11 mouse cellular contexts compared by ENCODE assay signal in the genomic region with DNA sequence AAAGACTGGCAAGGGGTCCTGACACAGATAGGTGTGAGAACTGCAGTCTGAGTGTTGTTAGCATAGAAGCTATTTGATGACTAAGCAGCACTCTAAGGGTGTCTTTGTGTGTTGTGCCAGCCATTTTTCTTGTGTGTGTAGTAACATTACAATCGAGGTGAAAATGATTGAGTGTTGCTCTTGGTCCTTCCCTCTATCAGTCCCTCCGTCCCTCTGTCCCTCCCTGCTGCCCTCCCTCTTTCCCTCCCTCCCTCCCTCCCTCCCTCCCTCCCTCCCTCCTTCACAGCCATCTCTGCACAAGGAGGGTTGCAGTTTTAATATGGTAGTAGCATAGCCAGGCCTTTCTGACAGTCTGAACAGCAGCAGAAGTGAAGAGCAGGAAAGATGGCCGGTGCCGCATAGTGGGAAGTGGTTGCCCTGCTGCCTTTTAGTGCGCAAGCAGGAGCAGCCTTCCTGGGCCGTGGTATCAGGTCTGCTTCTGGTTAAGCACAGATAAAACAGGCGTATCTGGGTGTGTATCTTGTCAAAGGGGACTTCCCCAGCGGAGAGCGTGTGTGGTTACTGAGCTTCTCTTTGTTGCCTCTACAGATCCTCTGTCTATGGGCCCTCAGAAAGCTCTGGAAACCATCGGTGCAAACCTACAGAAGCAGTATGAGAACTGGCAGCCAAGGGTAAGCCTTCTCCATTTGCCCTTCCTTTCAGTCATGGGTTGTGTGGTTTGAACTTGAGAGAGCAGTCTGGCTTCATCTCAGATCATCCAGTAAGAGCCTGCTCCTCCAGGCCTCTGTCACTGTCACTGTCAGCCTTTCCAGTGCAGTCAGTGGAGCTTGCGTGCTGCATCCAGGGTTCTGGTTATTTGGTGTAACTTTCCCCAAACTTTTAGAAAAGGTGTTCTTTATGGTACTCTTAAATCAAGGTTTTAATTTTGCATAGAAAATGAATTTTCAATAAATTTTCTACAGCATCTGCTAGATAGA.
A peak's percentile ranks its signal among the peaks of the same experiment; 100 is the strongest.
DNase-seq lines count a peak whose midpoint lies in the region; ATAC-seq lines count a peak whose summit lies in the region.
"Had no signal": no experiment of that assay in that cellular context is flagged by ENCODE, and none has a peak within 500 bp of the region (broad histone marks: within the 10 kb centered on the region; RNA-seq: fewer than 3 reads in every experiment).

No protein-coding gene starts in this region.

- no peak overlapping the region for H3K4me3 ChIP-seq in limb, embryonic 12.5 days (replicated peaks)
- no peak overlapping the region for H3K4me3 ChIP-seq in limb, embryonic 10.5 days
- peak overlapping the region; percentile 48 for H3K4me3 ChIP-seq in liver, embryonic 12.5 days
- no peak overlapping the region for H3K4me3 ChIP-seq in kidney, embryonic 14.5 days (ENCODE audit: low read length)
- H3K4me3 ChIP-seq: hindbrain, embryonic 15.5 days had no signal

- WGBS in limb, embryonic 12.5 days, result 79% methylated on average over 11 of the region's 11 CpGs
- 71% methylated on average over 11 of the region's 11 CpGs for WGBS in limb, embryonic 10.5 days
- WGBS in liver, embryonic 12.5 days (ENCODE audit: insufficient replicate concordance), result 13% methylated on average over 11 of the region's 11 CpGs
- 75% methylated on average over 11 of the region's 11 CpGs for WGBS in kidney, embryonic 14.5 days

- peaks cover 45% of the 10 kb centered on the region for H3K4me1 ChIP-seq in limb, embryonic 12.5 days (replicated peaks)
- H3K4me1 ChIP-seq in limb, embryonic 10.5 days, result peaks cover 40% of the 10 kb centered on the region
- peaks cover 80% of the 10 kb centered on the region for H3K4me1 ChIP-seq in liver, embryonic 12.5 days
- H3K4me1 ChIP-seq in kidney, embryonic 14.5 days (ENCODE audit: control insufficient read depth, insufficient read depth, low read length), result peaks cover 25% of the 10 kb centered on the region

- no peak for ATAC-seq in limb, embryonic 12.5 days (ENCODE audit: insufficient number of reproducible peaks, insufficient read depth, low FRiP score, low TSS enrichment, low read depth)
- ATAC-seq in liver, embryonic 12.5 days, result peak; percentile 95
- ATAC-seq in kidney, embryonic 14.5 days (ENCODE audit: low FRiP score, low TSS enrichment), result no peak
- ATAC-seq: forebrain, embryonic 14.5 days had no signal

- no peak for DNase-seq in limb, embryonic 10.5 days (ENCODE audit: low spot score)
- DNase-seq in MN1 (ENCODE audit: low spot score), result peak; percentile 30
- DNase-seq in splenic B cell, adult 2 months (ENCODE audit: low read depth, low spot score), result peak; percentile 56
- DNase-seq in embryo, embryonic 10.5 days (ENCODE audit: low spot score), result no peak
- no peak for DNase-seq in cerebellum, adult 9-10 months
- DNase-seq: cerebellum, adult 2 months had no signal

- H3K9me3 ChIP-seq in limb, embryonic 12.5 days, result peaks cover 4% of the 10 kb centered on the region; the same call in 1 of the 2 replicates
- no peaks in the 10 kb centered on the region for H3K9me3 ChIP-seq in limb, embryonic 10.5 days (replicated peaks)
- no peaks in the 10 kb centered on the region for H3K9me3 ChIP-seq in liver, embryonic 12.5 days (replicated peaks)
- no peaks in the 10 kb centered on the region for H3K9me3 ChIP-seq in kidney, embryonic 14.5 days (ENCODE audit: control insufficient read depth, low read length)
- H3K9me3 ChIP-seq: hindbrain, embryonic 15.5 days had no signal

- H3K27ac ChIP-seq in limb, embryonic 12.5 days, result 0 out of 2 replicates have a peak overlapping the region, but pooled peaks have one; percentile 30
- H3K27ac ChIP-seq in limb, embryonic 10.5 days, result no peak overlapping the region
- H3K27ac ChIP-seq in liver, embryonic 12.5 days, result peak overlapping the region; percentile 85
- no peak overlapping the region for H3K27ac ChIP-seq in kidney, embryonic 14.5 days (ENCODE audit: low read depth, low read length)
- H3K27ac ChIP-seq: hindbrain, embryonic 15.5 days had no signal

- H3K27me3 ChIP-seq in limb, embryonic 12.5 days, result no peaks in the 10 kb centered on the region
- H3K27me3 ChIP-seq in limb, embryonic 10.5 days (ENCODE audit: low read depth, poor library complexity, severe bottlenecking), result no peaks in the 10 kb centered on the region
- H3K27me3 ChIP-seq in liver, embryonic 12.5 days (replicated peaks), result no peaks in the 10 kb centered on the region
- H3K27me3 ChIP-seq in splenic B cell, adult 2 months (ENCODE audit: control insufficient read depth, insufficient read depth, low read length, poor library complexity, severe bottlenecking), result no peaks in the 10 kb centered on the region
- H3K27me3 ChIP-seq in kidney, embryonic 14.5 days (ENCODE audit: control insufficient read depth, insufficient read depth, low read length), result no peaks in the 10 kb centered on the region
- H3K27me3 ChIP-seq: hindbrain, embryonic 15.5 days had no signal

- no peak overlapping the region for H3K9ac ChIP-seq in limb, embryonic 12.5 days (replicated peaks)
- peak overlapping the region; percentile 59 for H3K9ac ChIP-seq in liver, embryonic 12.5 days
- no peak overlapping the region; the same call in 1 of the 2 replicates for H3K9ac ChIP-seq in kidney, embryonic 14.5 days (ENCODE audit: low read depth, low read length)
- H3K9ac ChIP-seq: hindbrain, embryonic 15.5 days had no signal

- no peak overlapping the region for H3K4me2 ChIP-seq in limb, embryonic 12.5 days
- H3K4me2 ChIP-seq in liver, embryonic 12.5 days, result peak overlapping the region; percentile 73
- no peak overlapping the region for H3K4me2 ChIP-seq in kidney, embryonic 14.5 days (replicated peaks; ENCODE audit: low read depth, low read length)
- H3K4me2 ChIP-seq: hindbrain, embryonic 15.5 days had no signal

- H3K36me3 ChIP-seq in limb, embryonic 12.5 days, result peaks cover 6% of the 10 kb centered on the region; the same call in 1 of the 2 replicates
- H3K36me3 ChIP-seq in limb, embryonic 10.5 days, result peaks cover 11% of the 10 kb centered on the region
- peaks cover 20% of the 10 kb centered on the region for H3K36me3 ChIP-seq in liver, embryonic 12.5 days
- H3K36me3 ChIP-seq in splenic B cell, adult 2 months (ENCODE audit: control insufficient read depth, insufficient read depth, low read length, poor library complexity, severe bottlenecking), result no peaks in the 10 kb centered on the region
- H3K36me3 ChIP-seq in kidney, embryonic 14.5 days (ENCODE audit: control insufficient read depth, insufficient read depth, low read length), result no peaks in the 10 kb centered on the region
- H3K36me3 ChIP-seq: hindbrain, embryonic 15.5 days had no signal

Comparison
In these comparisons a context has a peak if more than half of its experiments do, and no peak if none do; other contexts are left out.
1. H3K27ac ChIP-seq: peak in limb, embryonic 12.5 days (single experiment) and liver, embryonic 12.5 days (single experiment); none in limb, embryonic 10.5 days (single experiment) and kidney, embryonic 14.5 days (single experiment).
2. DNase-seq: peak in MN1 (single experiment) and splenic B cell, adult 2 months (single experiment); none in limb, embryonic 10.5 days (single experiment), embryo, embryonic 10.5 days (single experiment) and cerebellum, adult 9-10 months (single experiment).